Mouse (Mus musculus) limb, embryonic 14.5 days (tissue): ENCODE results near the gene Rac2. TPM values are rescaled to one million over a fixed set of nuclear protein-coding genes. Genes with fewer than 3 reads are reported as not detected.

ENCODE experiments used
- ATAC-seq: fragments of 200-750 bp; cut with Nextera tagmentation; 2 replicates; pipeline ENCODE4 v1.8.0; 2017; ENCODE audit warnings: low read depth, moderate number of reproducible peaks, moderate TSS enrichment; ENCODE audit not compliant: low FRiP score
- DNase-seq: peaks from one replicate; pipeline ENCODE4 v3.0.0-alpha.2; 2015; ENCODE audit warnings: low spot score
- H3K27ac ChIP-seq: fragments of 300-500 bp; sonication (generic); replicated peaks from 2 replicates; pipeline ENCODE4 v1.5.1; 2014; ENCODE audit warnings: low read depth, mild to moderate bottlenecking, low read length, moderate library complexity, mixed read lengths
- H3K27me3 ChIP-seq: fragments of 300-500 bp; sonication (generic); 2 replicates; pipeline ENCODE4 v1.6.1; 2014; ENCODE audit warnings: low read length, mixed read lengths; ENCODE audit not compliant: control insufficient read depth, insufficient read depth
- H3K36me3 ChIP-seq: fragments of 300-500 bp; sonication (generic); 2 replicates; pipeline ENCODE4 v1.6.1; 2014; ENCODE audit warnings: mild to moderate bottlenecking, low read length, moderate library complexity, mixed read lengths; ENCODE audit not compliant: control insufficient read depth, insufficient read depth
- H3K4me1 ChIP-seq: fragments of 300-500 bp; sonication (generic); 2 replicates; pipeline ENCODE4 v1.6.1; 2014; ENCODE audit warnings: antibody characterized with exemption, low read length, mixed read lengths; ENCODE audit not compliant: control insufficient read depth, insufficient read depth
- H3K4me2 ChIP-seq: fragments of 300-500 bp; sonication (generic); replicated peaks from 2 replicates; pipeline ENCODE4 v1.6.1; 2014; ENCODE audit warnings: low read depth, mild to moderate bottlenecking, low read length, moderate library complexity; ENCODE audit not compliant: severe bottlenecking
- H3K4me3 ChIP-seq: fragments of 300-500 bp; sonication (generic); replicated peaks from 2 replicates; pipeline ENCODE4 v1.5.1; 2014; ENCODE audit warnings: low read length
- H3K9ac ChIP-seq: fragments of 300-500 bp; sonication (generic); 2 replicates; pipeline ENCODE4 v1.6.1; 2014; ENCODE audit warnings: mild to moderate bottlenecking, low read depth, low read length, moderate library complexity; ENCODE audit not compliant: severe bottlenecking
- H3K9me3 ChIP-seq: fragments of 300-500 bp; sonication (generic); 2 replicates; pipeline ENCODE4 v1.6.1; 2016; ENCODE audit warnings: low read length; ENCODE audit not compliant: control insufficient read depth
- POLR2A ChIP-seq: fragments of 200-500 bp; IDR thresholded peaks from 2 replicates; pipeline ENCODE4 v1.8.0; 2012; ENCODE audit warnings: inconsistent platforms, mild to moderate bottlenecking, moderate library complexity, borderline replicate concordance; ENCODE audit not compliant: insufficient read depth, insufficient read length; ENCODE audit errors: extremely low read depth
- WGBS: fragments of 180-500 bp; shearing (Covaris S2); extraction: QIAGEN DNeasy Blood & Tissue Kit; methylation state at CpG from one replicate; pipeline ENCODE4 v1.1.7; 2014; 5-methylcytosine and 5-hydroxymethylcytosine counted together
- polyA plus RNA-seq, 2 experiments: library from polyadenylated mRNA; depleted of rRNA in 1 of 2; stranded (reverse) in 1 of 2; unstranded in 1 of 2; fragments of >200 nt; fragmentation: Nextera tagmentation in 1 of 2; extraction: Ambion mirVana in 1 of 2; gene quantifications; 2 replicates each; pipeline versions ENCODE4 v1.2.1 to v1.2.3; 2012 to 2014

Rac2 gene
- polyA plus RNA-seq, 2 experiments = 21.9 to 34.2 TPM

DNA sequence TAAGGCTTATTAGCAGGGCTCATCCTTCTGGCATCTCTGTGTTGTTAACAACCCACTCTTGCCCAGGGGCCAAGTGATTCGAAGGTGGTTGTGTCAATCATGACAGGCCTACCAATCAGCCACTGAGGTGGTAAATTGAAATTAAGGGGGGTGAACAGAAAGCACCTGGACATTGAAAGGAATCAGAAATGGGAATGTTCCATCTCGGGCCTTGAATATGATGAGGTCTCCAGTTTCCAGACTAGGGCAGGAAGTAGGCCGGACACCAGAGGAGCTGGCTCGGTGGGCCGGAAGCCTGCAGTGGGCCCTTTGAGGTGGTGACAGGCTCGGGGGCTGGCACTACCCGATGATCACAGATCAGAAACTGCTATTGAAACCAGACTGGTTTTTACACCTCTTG lies 44.6 kb downstream of the Rac2 start:
- H3K36me3 ChIP-seq = peaks cover 9% of the 10 kb centered on the region
- no peak overlapping the region for H3K9ac ChIP-seq
- H3K9me3 ChIP-seq = no peaks in the 10 kb centered on the region
- H3K4me1 ChIP-seq = peaks cover 25% of the 10 kb centered on the region
- H3K27ac ChIP-seq = no peak overlapping the region
- no peaks in the 10 kb centered on the region for H3K27me3 ChIP-seq
- ATAC-seq (no peak), DNase-seq (no peak)
- TF ChIP-seq POLR2A = no peak
- WGBS = 66% methylated on average over 7 of the region's 7 CpGs
- no peak overlapping the region for H3K4me3 ChIP-seq
- H3K4me2 ChIP-seq = peak overlapping the region; percentile 80; the same call in 1 of the 2 replicates

GRCm38 (mm10) chr15:78524163-78524562 lies 48.4 kb downstream of the Rac2 start:
- WGBS = 93% methylated on average over 5 of the region's 5 CpGs
- H3K9me3 ChIP-seq = no peaks in the 10 kb centered on the region
- no peak for ATAC-seq

GRCm38 (mm10) chr15:78521892-78522291 lies 50.7 kb downstream of the Rac2 start:
- no peak overlapping the region for H3K9ac ChIP-seq
- no peak overlapping the region for H3K27ac ChIP-seq
- no peak overlapping the region for H3K4me3 ChIP-seq
- no peaks in the 10 kb centered on the region for H3K27me3 ChIP-seq
- no peaks in the 10 kb centered on the region for H3K9me3 ChIP-seq
- H3K36me3 ChIP-seq = peaks cover 9% of the 10 kb centered on the region
- peaks cover 4% of the 10 kb centered on the region; the same call in 1 of the 2 replicates for H3K4me1 ChIP-seq
- 80% methylated on average over 6 of the region's 6 CpGs for WGBS
- DNase-seq = no peak
- no peak overlapping the region for H3K4me2 ChIP-seq
- no peak for ATAC-seq
- no peak for TF ChIP-seq POLR2A

More at GRCm38 (mm10) chr15:78524163-78524562, 48.4 kb downstream of the Rac2 start:
- Histone ChIP-seq H3K9ac (no peak overlapping the region), H3K27me3 (no peaks in the 10 kb centered on the region), H3K4me1 (peaks cover 11% of the 10 kb centered on the region), H3K4me3 (no peak overlapping the region), H3K27ac (no peak overlapping the region), H3K36me3 (peaks cover 9% of the 10 kb centered on the region), H3K4me2 (no peak overlapping the region)
- DNase-seq = no peak
- TF ChIP-seq POLR2A = no peak

DNA sequence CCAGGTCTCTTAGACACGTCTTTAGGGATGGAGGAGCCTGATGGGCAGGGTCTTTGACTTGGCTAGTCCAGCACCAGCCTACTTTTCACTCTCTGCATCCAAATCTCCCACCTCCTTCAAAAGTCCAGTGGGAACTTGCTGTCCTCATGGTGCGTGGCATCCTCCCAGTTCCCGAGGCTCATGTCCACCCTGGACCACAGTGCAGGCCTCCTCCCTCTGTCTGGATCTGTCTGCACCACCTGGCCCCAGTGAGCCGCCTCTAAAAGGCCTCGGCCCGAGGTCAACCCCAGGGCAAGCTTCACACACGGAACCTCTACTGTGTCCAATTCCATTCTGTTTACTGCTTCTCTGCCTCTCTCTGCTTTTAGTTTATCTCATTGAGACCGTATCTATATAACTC lies 51.3 kb downstream of the Rac2 start:
- DNase-seq = no peak
- H3K4me1 ChIP-seq = peaks cover 4% of the 10 kb centered on the region; the same call in 1 of the 2 replicates
- TF ChIP-seq POLR2A = no peak
- no peak overlapping the region for H3K9ac ChIP-seq
- peaks cover 9% of the 10 kb centered on the region for H3K36me3 ChIP-seq
- WGBS = 63% methylated on average over 8 of the region's 8 CpGs
- H3K4me3 ChIP-seq = no peak overlapping the region
- no peak overlapping the region for H3K4me2 ChIP-seq
- no peak overlapping the region for H3K27ac ChIP-seq
- no peaks in the 10 kb centered on the region for H3K9me3 ChIP-seq
- no peak for ATAC-seq
- H3K27me3 ChIP-seq = no peaks in the 10 kb centered on the region

GRCm38 (mm10) chr15:78520112-78520715 lies 52.4 kb downstream of the Rac2 start:
- H3K4me2 ChIP-seq = no peak overlapping the region
- 73% methylated on average over 13 of the region's 13 CpGs for WGBS
- peaks cover 11% of the 10 kb centered on the region for H3K4me1 ChIP-seq
- no peak overlapping the region for H3K9ac ChIP-seq
- H3K27ac ChIP-seq = no peak overlapping the region
- no peak overlapping the region for H3K4me3 ChIP-seq
- no peaks in the 10 kb centered on the region for H3K9me3 ChIP-seq
- DNase-seq (no peak), ATAC-seq (no peak)
- no peaks in the 10 kb centered on the region for H3K27me3 ChIP-seq
- no peak for TF ChIP-seq POLR2A
- H3K36me3 ChIP-seq = peaks cover 5% of the 10 kb centered on the region; the same call in 1 of the 2 replicates
